Mouse (Mus musculus): Measurements from ENCODE around the gene Cpsf4. TPM values are rescaled to one million over a fixed set of nuclear protein-coding genes. Genes with fewer than 3 reads are reported as not detected.
"Not testable (repeated sequence)": the region's sequence is repeated elsewhere in the genome, so short reads cannot be mapped to it uniquely, and the experiment has no call there.

Cpsf4 gene
- 52.3 and 53.4 TPM in 2 replicates for polyA plus RNA-seq (2015; fragmentation: Nextera tagmentation; extraction: Ambion mirVana)

GRCm38 (mm10) chr5:145166536-145167305 is at the start of gene Cpsf4, which contains the start of gene Ptcd1:
TSS of gene Cpsf4 (plus strand) at chr5:145167213.
TSS of gene Ptcd1 (minus strand) at chr5:145167108.
- Histone ChIP-seq H3K36me3 (peaks cover 49% of the 10 kb centered on the region), H3K4me3 (peak within 1 kb of the TSS; percentile 93), H3K27me3 (no peaks in the 10 kb centered on the region), H3K9me3 (no peaks in the 10 kb centered on the region), H3K4me2 (peak within 1 kb of the TSS; percentile 95), H3K27ac (peak within 1 kb of the TSS; percentile 80), H3K9ac (peak within 1 kb of the TSS; percentile 91), H3K4me1 (replicated peaks) (peaks cover 46% of the 10 kb centered on the region)
- peak; percentile 96 for ATAC-seq (ENCODE audit: low FRiP score)
- under 1% methylated on average over 51 of the region's 51 CpGs for WGBS

DNA sequence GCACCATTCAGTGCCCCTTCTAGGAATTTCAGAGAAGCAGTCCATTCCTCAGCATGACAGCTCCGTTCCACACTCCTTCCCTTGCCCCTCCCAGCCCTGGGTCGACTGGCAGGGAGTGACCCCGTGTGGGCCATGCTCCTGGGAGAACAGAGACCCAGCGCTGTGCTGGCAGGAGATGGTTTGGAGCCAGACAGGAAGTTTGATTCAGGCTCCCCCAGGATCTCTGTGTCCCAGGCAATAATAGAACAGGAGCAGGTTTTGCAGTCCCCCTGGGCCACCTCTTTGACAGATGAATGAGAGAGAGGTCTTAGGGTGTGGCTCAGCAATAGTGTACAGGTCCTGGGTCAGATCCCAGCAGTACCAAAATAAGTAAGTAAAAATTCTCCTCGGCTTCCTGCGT is 49.0 kb upstream of the Cpsf4 start:
- WGBS = 62% methylated on average over 6 of the region's 6 CpGs
- Histone ChIP-seq H3K4me3 (no peak overlapping the region), H3K9ac (no peak overlapping the region), H3K27me3 (peaks cover 31% of the 10 kb centered on the region), H3K4me1 (replicated peaks) (peaks cover 16% of the 10 kb centered on the region), H3K4me2 (no peak overlapping the region), H3K27ac (no peak overlapping the region), H3K36me3 (peaks cover 2% of the 10 kb centered on the region), H3K9me3 (no peaks in the 10 kb centered on the region; the same call in 1 of the 2 replicates)
- no peak for ATAC-seq (ENCODE audit: low FRiP score)

DNA sequence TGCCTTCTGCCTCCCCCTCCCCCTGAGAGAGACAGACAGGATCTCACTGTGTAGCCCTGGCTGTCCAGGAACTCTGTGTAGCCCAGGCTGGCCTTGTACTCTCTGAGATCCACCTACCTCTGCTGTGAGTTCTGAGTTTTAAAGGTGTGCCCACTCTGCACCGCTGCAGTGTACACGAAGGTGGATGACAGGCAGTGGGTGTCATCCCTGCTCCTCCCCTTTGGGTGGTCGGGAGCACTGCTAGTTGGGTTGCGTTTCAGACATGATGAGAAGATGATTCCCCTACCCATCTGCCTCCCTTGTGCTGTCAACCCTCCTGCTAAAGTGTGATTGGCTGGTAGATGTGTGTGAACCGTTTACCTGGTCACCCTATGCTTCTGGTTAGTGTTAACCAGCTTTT is 48.6 kb upstream of the Cpsf4 start:
- H3K27ac ChIP-seq = no peak overlapping the region
- peaks cover 7% of the 10 kb centered on the region for H3K36me3 ChIP-seq
- peaks cover 27% of the 10 kb centered on the region for H3K27me3 ChIP-seq
- H3K9me3 ChIP-seq = no peaks in the 10 kb centered on the region; the same call in 1 of the 2 replicates
- no peak overlapping the region for H3K4me2 ChIP-seq
- WGBS = 86% methylated on average over 5 of the region's 5 CpGs
- no peak for ATAC-seq (ENCODE audit: low FRiP score)
- no peak overlapping the region for H3K4me3 ChIP-seq
- no peak overlapping the region for H3K9ac ChIP-seq
- peaks cover 16% of the 10 kb centered on the region for H3K4me1 ChIP-seq (replicated peaks)

DNA sequence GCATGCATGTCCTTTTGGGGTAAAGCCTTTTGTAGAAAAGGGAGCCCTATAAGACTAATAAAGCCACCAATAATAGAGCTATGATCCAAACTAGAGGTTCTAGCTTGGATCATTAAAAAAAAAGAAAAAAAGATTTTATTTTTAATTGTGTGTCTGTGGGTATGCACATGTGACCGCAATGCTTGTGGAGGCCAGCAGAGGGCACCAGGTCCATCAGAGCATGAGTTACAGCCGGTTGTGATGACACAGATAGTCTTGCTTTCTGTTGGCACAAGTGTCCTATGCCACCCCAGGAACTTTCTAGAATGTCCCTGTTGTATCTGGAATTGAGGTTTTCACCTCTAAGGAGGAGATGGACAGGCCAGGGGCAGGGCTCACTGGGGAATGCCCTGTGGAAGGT is 47.6 kb upstream of the Cpsf4 start:
- Histone ChIP-seq H3K27ac (no peak overlapping the region), H3K9ac (no peak overlapping the region), H3K9me3 (no peaks in the 10 kb centered on the region; the same call in 1 of the 2 replicates), H3K4me2 (no peak overlapping the region), H3K36me3 (peaks cover 16% of the 10 kb centered on the region), H3K27me3 (peaks cover 18% of the 10 kb centered on the region), H3K4me1 (replicated peaks) (peaks cover 9% of the 10 kb centered on the region), H3K4me3 (no peak overlapping the region)
- no peak for ATAC-seq (ENCODE audit: low FRiP score)
- 91% methylated on average over 2 of the region's 2 CpGs for WGBS

- Histone ChIP-seq H3K4me3 (no peak overlapping the region), H3K4me2 (no peak overlapping the region), H3K9ac (no peak overlapping the region), H3K27ac (no peak overlapping the region), H3K36me3 (peaks cover 31% of the 10 kb centered on the region), H3K27me3 (peaks cover 2% of the 10 kb centered on the region; the same call in 1 of the 2 replicates), H3K4me1 (replicated peaks) (0 out of 2 replicates have a peak, but pooled peaks cover 3% of the 10 kb centered on the region), H3K9me3 (no peaks in the 10 kb centered on the region; the same call in 1 of the 2 replicates)
- 82% methylated on average over 7 of the region's 7 CpGs for WGBS
- ATAC-seq (ENCODE audit: low FRiP score) = no peak
Measured at GRCm38 (mm10) chr5:145120921-145121320, 46.1 kb upstream of the Cpsf4 start.

DNA sequence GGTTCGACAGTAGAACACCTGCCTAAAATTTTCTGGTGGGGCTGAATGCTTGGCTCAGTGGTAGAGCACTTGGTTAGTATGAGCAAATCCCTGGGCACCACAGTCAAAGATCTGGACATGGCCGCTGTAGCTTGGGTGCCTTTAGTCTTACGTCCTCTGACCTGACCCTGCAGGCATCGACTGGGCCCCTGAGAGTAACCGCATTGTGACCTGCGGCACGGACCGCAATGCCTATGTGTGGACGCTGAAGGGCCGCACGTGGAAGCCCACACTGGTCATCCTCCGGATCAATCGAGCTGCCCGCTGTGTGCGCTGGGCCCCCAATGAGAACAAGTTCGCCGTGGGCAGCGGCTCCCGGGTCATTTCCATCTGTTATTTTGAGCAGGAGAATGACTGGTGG is 43.6 kb upstream of the Cpsf4 start:
- no peaks in the 10 kb centered on the region; the same call in 1 of the 2 replicates for H3K9me3 ChIP-seq
- no peaks in the 10 kb centered on the region for H3K4me1 ChIP-seq (replicated peaks)
- H3K36me3 ChIP-seq = peaks cover 55% of the 10 kb centered on the region
- no peaks in the 10 kb centered on the region for H3K27me3 ChIP-seq
- no peak overlapping the region for H3K4me3 ChIP-seq
- ATAC-seq (ENCODE audit: low FRiP score) = no peak
- H3K27ac ChIP-seq = no peak overlapping the region
- WGBS = 93% methylated on average over 19 of the region's 19 CpGs
- H3K4me2 ChIP-seq = no peak overlapping the region
- no peak overlapping the region for H3K9ac ChIP-seq

DNA sequence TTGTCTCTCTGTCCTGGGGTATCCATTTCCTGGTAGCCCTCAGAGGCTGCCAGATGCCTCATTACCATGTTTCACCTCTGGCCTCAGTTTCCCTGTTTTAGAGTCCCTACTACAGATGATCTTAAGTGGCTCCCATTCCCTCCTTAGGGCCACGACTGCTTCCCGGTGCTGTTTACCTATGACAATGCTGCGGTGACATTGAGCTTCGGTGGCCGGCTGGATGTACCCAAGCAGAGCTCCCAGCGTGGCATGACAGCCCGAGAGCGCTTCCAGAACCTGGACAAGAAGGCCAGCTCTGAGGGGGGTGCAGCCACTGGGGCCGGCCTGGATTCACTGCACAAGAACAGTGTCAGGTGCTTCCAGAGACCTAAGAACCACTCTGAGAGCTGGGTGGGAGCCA is 40.4 kb upstream of the Cpsf4 start:
- 96% methylated on average over 9 of the region's 9 CpGs for WGBS
- no peak for ATAC-seq (ENCODE audit: low FRiP score)
- H3K27me3 ChIP-seq = no peaks in the 10 kb centered on the region
- H3K4me1 ChIP-seq (replicated peaks) = no peaks in the 10 kb centered on the region
- no peak overlapping the region for H3K4me2 ChIP-seq
- no peaks in the 10 kb centered on the region for H3K9me3 ChIP-seq
- H3K27ac ChIP-seq = no peak overlapping the region
- H3K36me3 ChIP-seq = peaks cover 84% of the 10 kb centered on the region
- H3K9ac ChIP-seq = no peak overlapping the region
- no peak overlapping the region for H3K4me3 ChIP-seq

- H3K9me3 ChIP-seq = no peaks in the 10 kb centered on the region
- H3K4me3 ChIP-seq = no peak overlapping the region
- peaks cover 96% of the 10 kb centered on the region for H3K36me3 ChIP-seq
- H3K4me2 ChIP-seq = no peak overlapping the region
- no peak overlapping the region for H3K27ac ChIP-seq
- H3K9ac ChIP-seq = no peak overlapping the region
- H3K4me1 ChIP-seq (replicated peaks) = no peaks in the 10 kb centered on the region
- no peaks in the 10 kb centered on the region for H3K27me3 ChIP-seq
- WGBS = 93% methylated on average over 4 of the region's 4 CpGs
- no peak for ATAC-seq (ENCODE audit: low FRiP score)
Measured at GRCm38 (mm10) chr5:145129124-145129523, 37.9 kb upstream of the Cpsf4 start.

DNA sequence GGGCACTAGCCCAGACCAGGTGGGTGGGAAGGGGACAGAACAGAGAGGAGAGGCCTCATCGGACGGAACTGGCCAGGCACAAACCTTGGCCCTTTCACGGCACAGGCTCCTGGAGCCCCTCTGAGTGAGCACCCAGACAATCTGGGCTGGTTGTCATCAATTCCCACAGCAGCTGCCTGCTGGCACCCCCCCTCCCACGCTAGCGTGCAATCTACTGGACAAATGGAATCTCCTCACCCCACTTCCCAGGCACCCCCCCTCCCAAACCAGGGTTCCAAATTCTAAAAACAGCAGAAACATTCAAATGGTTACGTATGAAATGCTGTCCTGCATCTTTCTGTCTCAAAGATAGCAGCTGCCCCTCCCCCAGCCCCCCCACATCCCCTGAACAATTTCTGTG is 37.2 kb upstream of the Cpsf4 start:
- not testable (repeated sequence) for H3K4me2 ChIP-seq; H3K4me3 ChIP-seq; H3K4me1 ChIP-seq (replicated peaks); H3K9me3 ChIP-seq; H3K9ac ChIP-seq; ATAC-seq (ENCODE audit: low FRiP score); H3K27ac ChIP-seq; H3K27me3 ChIP-seq
- WGBS = 95% methylated on average over 6 of the region's 6 CpGs
- H3K36me3 ChIP-seq = peaks cover 96% of the 10 kb centered on the region

DNA sequence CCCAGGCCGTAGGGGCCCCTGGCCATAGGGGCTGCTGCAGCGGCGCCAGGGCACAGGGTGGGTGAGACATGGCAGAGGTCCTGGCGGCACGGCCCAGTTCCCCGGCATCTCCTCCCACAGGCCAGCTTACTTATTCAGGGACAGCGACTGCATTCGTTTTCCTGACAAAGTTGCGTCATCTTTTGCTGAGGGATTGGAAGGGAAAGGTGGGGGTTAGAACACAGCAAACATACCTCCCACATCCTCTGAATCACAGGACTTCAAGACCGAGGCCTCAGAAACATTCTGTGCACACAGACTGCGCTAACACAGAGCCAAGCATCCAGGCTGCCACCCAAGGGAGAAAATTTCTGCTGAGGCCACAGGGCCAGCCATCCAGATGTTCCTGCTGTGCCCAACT is 36.8 kb upstream of the Cpsf4 start:
- H3K27me3 ChIP-seq = no peaks in the 10 kb centered on the region
- H3K9ac ChIP-seq = no peak overlapping the region
- H3K4me3 ChIP-seq = no peak overlapping the region
- WGBS = 93% methylated on average over 11 of the region's 11 CpGs
- no peaks in the 10 kb centered on the region for H3K9me3 ChIP-seq
- H3K27ac ChIP-seq = no peak overlapping the region
- ATAC-seq (ENCODE audit: low FRiP score) = no peak
- no peaks in the 10 kb centered on the region for H3K4me1 ChIP-seq (replicated peaks)
- peaks cover 96% of the 10 kb centered on the region for H3K36me3 ChIP-seq
- H3K4me2 ChIP-seq = no peak overlapping the region

DNA sequence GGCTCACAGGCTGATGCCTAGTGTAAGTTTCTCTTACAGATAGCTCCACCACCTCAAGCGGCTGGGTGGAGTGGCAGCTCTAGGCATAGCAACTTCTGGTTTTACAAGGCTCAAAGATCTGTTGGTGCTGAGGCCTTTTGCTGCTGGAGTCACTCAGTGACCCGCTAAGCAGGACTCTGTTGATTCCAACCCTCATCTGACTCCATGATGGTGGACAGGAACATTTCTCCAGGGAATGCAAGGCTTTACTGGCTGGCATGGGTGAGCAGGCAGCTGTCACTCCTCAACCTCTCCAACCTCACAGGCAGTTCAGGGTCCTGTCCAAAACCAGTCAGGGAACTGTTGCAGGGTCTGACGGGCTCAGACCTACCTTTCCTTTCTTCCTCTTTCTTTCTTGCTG is 36.0 kb upstream of the Cpsf4 start:
- no peak overlapping the region for H3K9ac ChIP-seq
- H3K4me3 ChIP-seq = no peak overlapping the region
- 95% methylated on average over 3 of the region's 3 CpGs for WGBS
- no peaks in the 10 kb centered on the region for H3K27me3 ChIP-seq
- no peaks in the 10 kb centered on the region for H3K4me1 ChIP-seq (replicated peaks)
- H3K27ac ChIP-seq = no peak overlapping the region
- ATAC-seq (ENCODE audit: low FRiP score) = no peak
- H3K36me3 ChIP-seq = peaks cover 96% of the 10 kb centered on the region
- H3K4me2 ChIP-seq = no peak overlapping the region
- no peaks in the 10 kb centered on the region for H3K9me3 ChIP-seq

GRCm38 (mm10) chr5:145133275-145133674 is 33.7 kb upstream of the Cpsf4 start:
- ATAC-seq (ENCODE audit: low FRiP score); H3K9me3 ChIP-seq; H3K4me2 ChIP-seq; H3K27me3 ChIP-seq; H3K4me3 ChIP-seq; H3K27ac ChIP-seq; H3K9ac ChIP-seq: not testable (repeated sequence)
- Histone ChIP-seq H3K36me3 (peaks cover 93% of the 10 kb centered on the region), H3K4me1 (replicated peaks) (peaks cover 13% of the 10 kb centered on the region)
- 91% methylated on average over 6 of the region's 6 CpGs for whole genome bisulfite sequencing

DNA sequence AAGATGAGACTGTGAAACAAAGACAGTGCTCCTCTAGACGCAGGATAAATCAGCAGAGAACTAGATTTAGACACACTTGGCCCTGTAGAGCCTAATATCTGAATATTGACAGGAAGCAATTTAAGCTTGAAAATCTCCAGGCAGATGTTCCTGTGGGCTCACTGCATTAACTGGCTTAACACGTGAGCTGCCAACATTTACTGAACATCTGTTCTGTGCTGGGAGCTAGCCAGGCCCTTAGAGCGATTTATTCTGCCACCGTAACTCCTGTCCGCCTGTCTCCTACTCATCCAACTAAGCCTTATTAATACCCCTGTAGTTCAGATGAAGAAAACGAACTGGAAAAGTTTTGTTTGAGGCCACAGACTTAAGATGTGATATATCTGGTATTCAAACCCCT is 28.2 kb upstream of the Cpsf4 start:
- Histone ChIP-seq H3K36me3 (peaks cover 61% of the 10 kb centered on the region), H3K27ac (peak overlapping the region; percentile 94; the same call in 1 of the 2 replicates), H3K4me2 (peak overlapping the region; percentile 94), H3K4me3 (peak overlapping the region; percentile 94), H3K9me3 (no peaks in the 10 kb centered on the region), H3K27me3 (no peaks in the 10 kb centered on the region), H3K9ac (peak overlapping the region; percentile 92), H3K4me1 (replicated peaks) (peaks cover 36% of the 10 kb centered on the region)
- WGBS = 19% methylated on average over 6 of the region's 6 CpGs
- ATAC-seq (ENCODE audit: low FRiP score) = no peak

All from hindbrain, embryonic 13.5 days (tissue).